ENCODE assay signal across 25 mouse cellular contexts in the genomic region with DNA sequence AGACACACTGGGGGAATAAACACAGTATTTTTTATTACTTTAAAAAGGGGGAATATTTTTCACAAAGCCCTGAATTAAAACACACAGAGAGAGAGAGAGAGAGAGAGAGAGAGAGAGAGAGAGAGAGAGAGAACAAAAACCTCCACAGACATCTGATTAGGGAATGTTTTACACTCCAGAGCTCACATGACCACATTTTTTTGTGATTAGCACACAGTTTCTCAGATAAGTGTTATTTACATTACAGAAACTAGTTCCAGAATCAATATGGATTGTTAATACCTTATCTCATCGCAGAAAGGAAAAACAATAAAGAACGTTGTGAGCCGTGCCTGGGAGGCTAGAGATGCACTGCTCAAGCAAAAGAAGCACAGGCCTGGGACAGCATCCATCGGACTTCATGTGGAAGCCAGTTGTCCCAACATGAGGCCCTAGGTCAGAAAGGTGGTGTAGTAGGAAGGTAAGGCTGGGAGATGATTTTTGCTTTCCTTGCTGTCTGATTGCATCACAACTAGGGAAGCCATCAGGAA. TPM values are rescaled to one million over a fixed set of nuclear protein-coding genes. Genes with fewer than 3 reads are reported as not detected.
DNase-seq lines count a peak whose midpoint lies in the region; ATAC-seq and TF ChIP-seq lines count a peak whose summit lies in the region.
"Had no signal": no experiment of that assay in that cellular context is flagged by ENCODE, and none has a peak within 500 bp of the region (broad histone marks: within the 10 kb centered on the region; RNA-seq: fewer than 3 reads in every experiment).

No protein-coding gene starts in this region.

- H3K9me3 ChIP-seq in heart, embryonic 10.5 days, result no peaks in the 10 kb centered on the region
- no peaks in the 10 kb centered on the region for H3K9me3 ChIP-seq in heart, postnatal 0 days (replicated peaks; ENCODE audit: control insufficient read depth, low read length)
- H3K9me3 ChIP-seq in lung, embryonic 15.5 days, result no peaks in the 10 kb centered on the region
- no peaks in the 10 kb centered on the region for H3K9me3 ChIP-seq in stomach, embryonic 16.5 days (replicated peaks; ENCODE audit: control insufficient read depth, low read length)

- intact Hi-C loops in heart, postnatal 25 days (cut with DNase I), result no loop called here

- no peak overlapping the region for H3K9ac ChIP-seq in heart, postnatal 0 days (replicated peaks; ENCODE audit: low read depth, low read length)
- no peak overlapping the region for H3K9ac ChIP-seq in lung, embryonic 15.5 days
- H3K9ac ChIP-seq in stomach, embryonic 16.5 days (ENCODE audit: low read length), result no peak overlapping the region
- H3K9ac ChIP-seq: hindbrain, embryonic 14.5 days had no signal

- no peak overlapping the region for H3K4me2 ChIP-seq in heart, postnatal 0 days (ENCODE audit: low read depth, low read length)
- H3K4me2 ChIP-seq in lung, embryonic 15.5 days, result no peak overlapping the region
- 0 out of 2 replicates have a peak overlapping the region, but pooled peaks have one; percentile 1 for H3K4me2 ChIP-seq in stomach, embryonic 16.5 days (ENCODE audit: low read depth, low read length)
- H3K4me2 ChIP-seq: hindbrain, embryonic 14.5 days had no signal

- DNase-seq in heart, embryonic 10.5 days (ENCODE audit: low spot score), result peak; percentile 39
- no peak for DNase-seq in heart, postnatal 25 days (ENCODE audit: low spot score)
- peak; percentile 23 for DNase-seq in heart, postnatal 0 days (ENCODE audit: low spot score)
- DNase-seq in heart, postnatal 4 days, result no peak
- no peak for DNase-seq in lung, postnatal 25 days (ENCODE audit: low spot score)
- DNase-seq in retina, embryonic 14.5 days (ENCODE audit: low spot score), result no peak
- DNase-seq: adrenal gland, postnatal 25 days; cerebellum, adult 11-12 months; cerebellum, postnatal 14 days; gastrocnemius, adult 2 months; kidney, adult 11 months; kidney, postnatal 14 days; layer of hippocampus, postnatal 36 days; lung, postnatal 4 days; thymus, postnatal 14 days had no signal

- H3K4me1 ChIP-seq in heart, embryonic 10.5 days, result peaks cover 20% of the 10 kb centered on the region
- H3K4me1 ChIP-seq in heart, postnatal 0 days (ENCODE audit: control insufficient read depth, insufficient read depth), result peaks cover 28% of the 10 kb centered on the region
- peaks cover 21% of the 10 kb centered on the region for H3K4me1 ChIP-seq in lung, embryonic 15.5 days
- peaks cover 11% of the 10 kb centered on the region; the same call in 1 of the 2 replicates for H3K4me1 ChIP-seq in stomach, embryonic 16.5 days (ENCODE audit: control insufficient read depth, insufficient read depth, low read length)

- no peak for TF ChIP-seq CTCF in heart, postnatal 0 days (IDR thresholded peaks at IDR 0.05; ENCODE audit: low read depth)

- no peak for ATAC-seq in heart, postnatal 0 days (ENCODE audit: insufficient read depth, low read depth)
- no peak for ATAC-seq in lung, embryonic 15.5 days (ENCODE audit: borderline replicate concordance, extremely low read depth, low FRiP score, low TSS enrichment)
- ATAC-seq in stomach, embryonic 16.5 days (ENCODE audit: insufficient read depth, low FRiP score), result peak; percentile 74; the same call in 1 of the 2 replicates

- 50% methylated on average over 4 of the region's 4 CpGs for WGBS in heart, embryonic 10.5 days
- WGBS in heart, postnatal 0 days, result 51% methylated on average over 4 of the region's 4 CpGs
- 19% methylated on average over 4 of the region's 4 CpGs for WGBS in lung, embryonic 15.5 days
- WGBS in stomach, embryonic 16.5 days, result 33% methylated on average over 4 of the region's 4 CpGs

- no peak for TF ChIP-seq EP300 in heart, postnatal 0 days (IDR thresholded peaks at IDR 0.05; ENCODE audit: low read depth)

- H3K36me3 ChIP-seq in heart, embryonic 10.5 days, result no peaks in the 10 kb centered on the region
- no peaks in the 10 kb centered on the region for H3K36me3 ChIP-seq in heart, postnatal 0 days (replicated peaks; ENCODE audit: control insufficient read depth, insufficient read depth, low read length)
- no peaks in the 10 kb centered on the region for H3K36me3 ChIP-seq in lung, embryonic 15.5 days
- H3K36me3 ChIP-seq in stomach, embryonic 16.5 days (ENCODE audit: control insufficient read depth, insufficient read depth, low read length), result no peaks in the 10 kb centered on the region

- H3K27me3 ChIP-seq in heart, embryonic 10.5 days (ENCODE audit: insufficient read depth, poor library complexity, severe bottlenecking), result no peaks in the 10 kb centered on the region
- no peaks in the 10 kb centered on the region for H3K27me3 ChIP-seq in heart, postnatal 0 days (ENCODE audit: control insufficient read depth, insufficient read depth, low read length)
- no peaks in the 10 kb centered on the region for H3K27me3 ChIP-seq in lung, embryonic 15.5 days
- H3K27me3 ChIP-seq in stomach, embryonic 16.5 days (ENCODE audit: control insufficient read depth, insufficient read depth, low read length), result no peaks in the 10 kb centered on the region
- H3K27me3 ChIP-seq: CH12.LX had no signal

- H3K27ac ChIP-seq in heart, embryonic 10.5 days, result peak overlapping the region; percentile 23; the same call in 1 of the 2 replicates
- no peak overlapping the region for H3K27ac ChIP-seq in heart, postnatal 0 days (ENCODE audit: low read depth)
- H3K27ac ChIP-seq in lung, embryonic 15.5 days, result peak overlapping the region; percentile 62
- no peak overlapping the region for H3K27ac ChIP-seq in stomach, embryonic 16.5 days (ENCODE audit: low read length)
- H3K27ac ChIP-seq: gastrocnemius, adult 2 months; hindbrain, embryonic 14.5 days; layer of hippocampus, adult 2 months had no signal

- H3K4me3 ChIP-seq in heart, embryonic 10.5 days, result no peak overlapping the region
- no peak overlapping the region for H3K4me3 ChIP-seq in heart, postnatal 0 days (ENCODE audit: low read depth, low read length)
- H3K4me3 ChIP-seq in lung, embryonic 15.5 days, result no peak overlapping the region
- H3K4me3 ChIP-seq in stomach, embryonic 16.5 days (replicated peaks; ENCODE audit: low read length), result no peak overlapping the region
- H3K4me3 ChIP-seq: gastrocnemius, adult 2 months; layer of hippocampus, adult 2 months had no signal

RNA-seq across cellular contexts. Expression of a gene that starts 40.2 kb away (rescaled TPM):
- polyA plus RNA-seq in heart, embryonic 10.5 days (2016; fragmentation: Nextera tagmentation; extraction: Ambion mirVana), result not detected in 2 replicates
- total RNA-seq in heart, postnatal 25 days (2021), result not detected
- not detected in 2 replicates for total RNA-seq in heart, postnatal 0 days (2014; rRNA removed; ENCODE audit: low replicate concordance)
- polyA plus RNA-seq in heart, postnatal 0 days (2015; fragmentation: Nextera tagmentation; extraction: Ambion mirVana), result not detected in 2 replicates
- not detected for total RNA-seq in heart, postnatal 4 days (2021)
- not detected in 2 replicates for polyA plus RNA-seq in lung, embryonic 15.5 days (2015; fragmentation: Nextera tagmentation; extraction: Ambion mirVana)
- not detected in 2 replicates for polyA plus RNA-seq in stomach, embryonic 16.5 days (2015; fragmentation: Nextera tagmentation; extraction: Ambion mirVana)
- total RNA-seq: adrenal gland, postnatal 25 days; CH12.LX; gastrocnemius, adult 2 months; layer of hippocampus, adult 2 months; layer of hippocampus, postnatal 36 days; left cerebral cortex, postnatal 25 days; MEL; midbrain, postnatal 0 days; neutrophil, adult 5-6 weeks had no signal
- polyA plus RNA-seq: forebrain, embryonic 11.5 days; midbrain, postnatal 0 days had no signal

Comparison
In these comparisons a context has a peak if more than half of its experiments do, and no peak if none do; other contexts are left out.
1. DNase-seq: peak in heart, embryonic 10.5 days (single experiment) and heart, postnatal 0 days (single experiment); none in heart, postnatal 25 days (single experiment), heart, postnatal 4 days (single experiment), lung, postnatal 25 days (single experiment) and retina, embryonic 14.5 days (single experiment).
2. H3K27ac ChIP-seq: peak in heart, embryonic 10.5 days (single experiment) and lung, embryonic 15.5 days (single experiment); none in heart, postnatal 0 days (single experiment) and stomach, embryonic 16.5 days (single experiment).